Comparison of ENCODE assay signal across 8 mouse cellular contexts in the genomic region with DNA sequence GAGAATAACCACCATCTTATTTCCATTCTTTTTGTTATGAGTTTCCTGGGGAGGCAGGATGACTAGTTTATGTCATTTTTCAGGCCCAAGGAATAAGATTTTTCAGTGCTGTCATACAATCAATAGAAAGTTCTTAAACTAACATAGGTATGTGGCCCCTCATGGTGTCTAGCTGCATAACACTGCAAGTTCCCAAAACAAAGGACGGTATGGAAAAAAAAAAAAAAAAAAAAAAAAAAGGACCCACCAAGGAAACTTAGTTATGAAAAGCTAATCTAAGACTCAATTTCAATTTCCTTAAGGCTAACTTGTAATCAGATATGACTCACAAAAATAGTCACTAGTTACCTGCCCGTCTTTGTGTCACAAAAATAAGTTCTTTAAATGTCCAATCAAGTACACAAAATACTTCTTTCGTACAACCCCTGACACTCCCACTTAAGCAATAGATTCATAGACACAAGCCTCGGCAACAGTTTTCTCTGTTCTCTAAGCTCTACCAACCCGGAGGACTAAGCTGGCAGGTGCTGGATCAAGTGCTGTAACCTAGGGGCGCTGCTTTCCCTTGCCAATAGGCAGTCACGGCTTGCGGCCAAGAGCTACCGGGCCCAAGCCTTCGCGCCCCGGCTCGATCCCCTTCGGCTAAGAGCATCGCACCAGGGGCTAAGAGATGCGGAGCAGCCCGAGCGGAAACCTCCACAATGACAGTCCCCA. TPM values are rescaled to one million over a fixed set of nuclear protein-coding genes. Genes with fewer than 3 reads are reported as not detected.
DNase-seq lines count a peak whose midpoint lies in the region; ATAC-seq lines count a peak whose summit lies in the region.

No protein-coding gene starts in this region.

- peak overlapping the region; percentile 84 for H3K9ac ChIP-seq in lung, embryonic 15.5 days
- peak overlapping the region; percentile 93 for H3K9ac ChIP-seq in hindbrain, embryonic 13.5 days

- under 1% methylated on average over 18 of the region's 18 CpGs for WGBS in lung, embryonic 15.5 days
- 2% methylated on average over 18 of the region's 18 CpGs for WGBS in hindbrain, embryonic 13.5 days
- WGBS in midbrain, embryonic 10.5 days, result 2% methylated on average over 18 of the region's 18 CpGs

- H3K4me3 ChIP-seq in lung, embryonic 15.5 days, result peak overlapping the region; percentile 84
- peak overlapping the region; percentile 92 for H3K4me3 ChIP-seq in hindbrain, embryonic 13.5 days
- H3K4me3 ChIP-seq in midbrain, embryonic 10.5 days, result peak overlapping the region; percentile 92

- peak; percentile 43; the same call in 1 of the 2 replicates for ATAC-seq in lung, embryonic 15.5 days (ENCODE audit: borderline replicate concordance, extremely low read depth, low FRiP score, low TSS enrichment)
- no peak; the same call in 1 of the 2 replicates for ATAC-seq in hindbrain, embryonic 13.5 days (ENCODE audit: low FRiP score)

- H3K36me3 ChIP-seq in lung, embryonic 15.5 days, result 0 out of 2 replicates have a peak, but pooled peaks cover 3% of the 10 kb centered on the region
- H3K36me3 ChIP-seq in hindbrain, embryonic 13.5 days, result no peaks in the 10 kb centered on the region
- 0 out of 2 replicates have a peak, but pooled peaks cover 3% of the 10 kb centered on the region for H3K36me3 ChIP-seq in midbrain, embryonic 10.5 days

- DNase-seq in lung, postnatal 10 days, result no peak
- peak; percentile 33 for DNase-seq in c-Kit-positive CD71-positive TER-119-negative erythroid progenitor cells, embryonic 14.5 days (ENCODE audit: low read depth)
- DNase-seq in midbrain, embryonic 10.5 days (ENCODE audit: low spot score), result no peak
- DNase-seq in urinary bladder, adult 2 months (ENCODE audit: low spot score), result no peak
- DNase-seq in thymus, postnatal 0 days (ENCODE audit: low spot score), result no peak
- no peak for DNase-seq in adrenal gland, adult 2 months

- 0 out of 2 replicates have a peak, but pooled peaks cover 9% of the 10 kb centered on the region for H3K4me1 ChIP-seq in lung, embryonic 15.5 days
- H3K4me1 ChIP-seq in hindbrain, embryonic 13.5 days (replicated peaks), result peaks cover 35% of the 10 kb centered on the region
- H3K4me1 ChIP-seq in midbrain, embryonic 10.5 days, result peaks cover 14% of the 10 kb centered on the region

- no peaks in the 10 kb centered on the region for H3K9me3 ChIP-seq in lung, embryonic 15.5 days
- no peaks in the 10 kb centered on the region for H3K9me3 ChIP-seq in hindbrain, embryonic 13.5 days
- H3K9me3 ChIP-seq in midbrain, embryonic 10.5 days (replicated peaks), result no peaks in the 10 kb centered on the region

- H3K27me3 ChIP-seq in lung, embryonic 15.5 days, result no peaks in the 10 kb centered on the region
- no peaks in the 10 kb centered on the region for H3K27me3 ChIP-seq in hindbrain, embryonic 13.5 days
- H3K27me3 ChIP-seq in midbrain, embryonic 10.5 days (ENCODE audit: low read depth, poor library complexity, severe bottlenecking), result no peaks in the 10 kb centered on the region

- peak overlapping the region; percentile 97 for H3K27ac ChIP-seq in lung, embryonic 15.5 days
- H3K27ac ChIP-seq in hindbrain, embryonic 13.5 days, result peak overlapping the region; percentile 98
- H3K27ac ChIP-seq in midbrain, embryonic 10.5 days (replicated peaks), result peak overlapping the region; percentile 99

- peak overlapping the region; percentile 64 for H3K4me2 ChIP-seq in lung, embryonic 15.5 days
- H3K4me2 ChIP-seq in hindbrain, embryonic 13.5 days, result peak overlapping the region; percentile 71

RNA-seq across cellular contexts. Expression of gene Gosr2, which starts 0.7 kb away (rescaled TPM):
- polyA plus RNA-seq in lung, embryonic 15.5 days (2015; fragmentation: Nextera tagmentation; extraction: Ambion mirVana), result 84.4 and 87.7 TPM in 2 replicates
- 90.7 and 91.6 TPM in 2 replicates for polyA plus RNA-seq in hindbrain, embryonic 13.5 days (2015; fragmentation: Nextera tagmentation; extraction: Ambion mirVana)
- 95.6 and 105 TPM in 2 replicates for polyA plus RNA-seq in midbrain, embryonic 10.5 days (2016; fragmentation: Nextera tagmentation; extraction: Ambion mirVana)
- polyA plus RNA-seq in urinary bladder, adult 2 months (2012; rRNA removed), result 62.0 and 76.2 TPM in 2 replicates
- polyA plus RNA-seq in thymus, postnatal 0 days (2015; fragmentation: Nextera tagmentation; extraction: Ambion mirVana), result 87.5 and 91.5 TPM in 2 replicates
- 100 to 1,000 TPM in 1 of 2 experiments, 10 to 100 TPM in 1; 82.7 to 101 TPM for total RNA-seq in adrenal gland, adult 2 months (2021)
- 56.3 and 76.7 TPM in 2 replicates for polyA plus RNA-seq in adrenal gland, adult 2 months (2012; rRNA removed)

RNA-seq across cellular contexts. Expression of gene Rprml, which starts 47.6 kb away (rescaled TPM):
- polyA plus RNA-seq in lung, embryonic 15.5 days (2015; fragmentation: Nextera tagmentation; extraction: Ambion mirVana), result not detected in 2 replicates
- polyA plus RNA-seq in hindbrain, embryonic 13.5 days (2015; fragmentation: Nextera tagmentation; extraction: Ambion mirVana), result 0.26 TPM in 1 of 2 replicates, not detected in the other
- 0.14 TPM in 1 of 2 replicates, not detected in the other for polyA plus RNA-seq in midbrain, embryonic 10.5 days (2016; fragmentation: Nextera tagmentation; extraction: Ambion mirVana)
- polyA plus RNA-seq in urinary bladder, adult 2 months (2012; rRNA removed), result 0.15 TPM in 1 of 2 replicates, not detected in the other
- not detected in 2 replicates for polyA plus RNA-seq in thymus, postnatal 0 days (2015; fragmentation: Nextera tagmentation; extraction: Ambion mirVana)
- total RNA-seq in adrenal gland, adult 2 months (2021), result under 1 TPM in 1 of 2 experiments, not detected in 1; 0.48 TPM
- polyA plus RNA-seq in adrenal gland, adult 2 months (2012; rRNA removed), result 1.1 and 1.2 TPM in 2 replicates

RNA-seq across cellular contexts. Expression of gene Wnt9b, which starts 52.6 kb away (rescaled TPM):
- 0.04 TPM in 2 replicates for polyA plus RNA-seq in lung, embryonic 15.5 days (2015; fragmentation: Nextera tagmentation; extraction: Ambion mirVana)
- 0.13 and 0.21 TPM in 2 replicates for polyA plus RNA-seq in hindbrain, embryonic 13.5 days (2015; fragmentation: Nextera tagmentation; extraction: Ambion mirVana)
- 0.43 and 0.73 TPM in 2 replicates for polyA plus RNA-seq in midbrain, embryonic 10.5 days (2016; fragmentation: Nextera tagmentation; extraction: Ambion mirVana)
- polyA plus RNA-seq in urinary bladder, adult 2 months (2012; rRNA removed), result 0.07 and 0.08 TPM in 2 replicates
- 0.03 TPM in 1 of 2 replicates, not detected in the other for polyA plus RNA-seq in thymus, postnatal 0 days (2015; fragmentation: Nextera tagmentation; extraction: Ambion mirVana)
- total RNA-seq in adrenal gland, adult 2 months (2021), result under 1 TPM; 0.09 to 0.45 TPM
- polyA plus RNA-seq in adrenal gland, adult 2 months (2012; rRNA removed), result 0.40 and 0.47 TPM in 2 replicates

RNA-seq across cellular contexts. Expression of gene Lyzl6, which starts 58.3 kb away (rescaled TPM):
- not detected in 2 replicates for polyA plus RNA-seq in lung, embryonic 15.5 days (2015; fragmentation: Nextera tagmentation; extraction: Ambion mirVana)
- polyA plus RNA-seq in hindbrain, embryonic 13.5 days (2015; fragmentation: Nextera tagmentation; extraction: Ambion mirVana), result not detected in 2 replicates
- polyA plus RNA-seq in midbrain, embryonic 10.5 days (2016; fragmentation: Nextera tagmentation; extraction: Ambion mirVana), result not detected in 2 replicates
- polyA plus RNA-seq in urinary bladder, adult 2 months (2012; rRNA removed), result not detected in 2 replicates
- polyA plus RNA-seq in thymus, postnatal 0 days (2015; fragmentation: Nextera tagmentation; extraction: Ambion mirVana), result not detected in 2 replicates
- not detected for total RNA-seq in adrenal gland, adult 2 months (2021)
- polyA plus RNA-seq in adrenal gland, adult 2 months (2012; rRNA removed), result not detected in 2 replicates
